Mouse (Mus musculus): ENCODE data around the gene E130309D02Rik. TPM values are rescaled to one million over a fixed set of nuclear protein-coding genes. Genes with fewer than 3 reads are reported as not detected.

E130309D02Rik gene
- total and polyA plus RNA-seq, 3 experiments, result 25.6 to 54.9 (median 36.4) TPM

DNA sequence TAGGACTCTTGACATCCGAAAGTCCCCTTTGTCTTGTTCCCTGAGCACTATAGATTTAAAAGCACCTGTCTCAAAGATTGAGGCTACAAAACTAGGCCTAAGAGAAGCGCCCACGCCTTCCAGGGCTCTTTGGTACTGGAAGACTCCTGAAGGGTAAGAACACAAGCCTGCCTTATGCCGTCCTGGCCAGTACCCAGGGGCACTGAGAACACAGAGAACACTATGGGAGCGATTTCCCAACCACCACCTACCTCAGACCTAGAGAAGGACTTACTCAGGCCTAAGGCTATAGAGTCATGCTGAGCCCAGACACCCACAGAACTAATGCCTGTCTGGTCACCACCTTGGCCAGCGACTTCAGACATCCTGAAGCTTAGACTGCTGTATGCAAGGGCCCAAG is 48.4 kb downstream of the E130309D02Rik start:
- DNase-seq, result no peak

DNA sequence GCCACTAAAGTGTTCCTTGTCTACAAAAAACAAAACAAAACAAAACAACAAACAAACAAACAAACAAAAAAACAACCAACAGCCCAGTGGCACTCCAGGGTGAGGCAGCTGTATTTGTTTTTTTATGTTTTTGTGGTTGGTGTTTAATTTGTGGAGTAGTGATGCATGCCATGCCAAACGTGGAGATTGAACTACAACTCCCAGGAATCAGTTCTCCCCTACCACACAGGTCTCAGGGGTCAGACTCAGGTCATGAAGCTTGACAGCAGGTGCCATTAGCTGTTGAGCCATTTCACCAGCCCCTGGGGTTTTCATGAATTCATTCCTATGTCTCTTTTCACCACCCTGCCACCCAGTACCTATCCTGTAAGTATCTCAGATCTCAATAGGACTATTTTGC is 49.8 kb downstream of the E130309D02Rik start:
- DNase-seq, result no peak

DNA sequence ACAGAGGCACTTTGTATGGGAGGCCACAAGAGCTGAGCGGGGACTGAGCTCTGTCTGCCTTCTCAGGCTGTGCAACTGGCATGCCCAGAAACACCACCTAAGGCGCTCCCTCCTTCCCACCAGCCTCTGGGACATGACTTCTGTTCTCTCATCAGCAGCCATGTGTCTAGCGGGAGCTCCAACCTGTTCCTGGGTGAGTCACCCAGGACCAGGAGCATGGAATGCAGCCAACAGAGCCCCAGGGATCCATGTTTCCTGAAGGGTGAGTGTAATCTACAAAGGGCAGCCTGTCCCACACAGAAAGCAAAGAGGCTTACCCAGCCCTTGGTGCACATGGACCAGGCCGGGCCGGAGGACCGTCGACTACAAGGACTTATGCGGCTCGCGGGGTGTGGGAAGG is 50.5 kb downstream of the E130309D02Rik start:
- DNase-seq, result peak; percentile 54

DNA sequence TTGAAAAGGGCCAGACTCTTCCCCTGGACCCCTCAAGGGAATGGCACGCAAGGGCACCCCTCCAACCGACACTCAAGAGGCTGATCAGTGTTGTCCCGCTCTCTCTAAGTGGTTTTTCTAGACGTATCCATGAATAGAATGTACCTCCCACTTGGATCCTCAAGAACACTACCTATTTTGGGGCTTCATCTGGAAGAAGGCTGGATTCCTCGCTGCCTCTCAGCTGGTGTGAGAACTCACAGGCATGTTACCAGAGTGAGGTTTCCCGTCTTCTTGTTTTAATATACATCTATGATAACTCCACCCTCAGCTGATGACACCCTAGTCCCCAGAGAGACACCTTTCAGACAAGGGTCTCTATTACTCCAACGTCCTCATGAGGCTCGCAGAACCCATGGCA is 53.5 kb downstream of the E130309D02Rik start:
- DNase-seq, result no peak

DNA sequence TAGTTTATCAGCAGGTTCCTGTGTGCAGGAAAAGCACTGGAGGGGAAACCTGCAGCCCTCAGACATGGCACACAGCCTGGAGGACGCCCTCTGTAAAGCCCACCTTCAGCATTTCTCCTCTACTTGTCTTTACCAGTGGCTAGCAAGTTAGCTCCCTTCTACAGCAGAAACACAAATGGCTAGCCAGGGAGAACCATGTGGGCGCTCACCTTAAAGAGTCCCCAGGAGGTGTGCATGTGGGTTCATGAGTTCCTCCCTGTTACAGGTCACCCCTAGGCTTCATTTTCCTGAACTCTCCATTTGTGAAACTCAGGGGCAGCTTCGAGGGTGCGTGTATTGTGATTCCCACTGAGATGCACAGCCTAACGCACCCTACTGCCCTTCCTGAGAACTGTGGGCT is 59.4 kb downstream of the E130309D02Rik start:
- DNase-seq, result no peak

DNA sequence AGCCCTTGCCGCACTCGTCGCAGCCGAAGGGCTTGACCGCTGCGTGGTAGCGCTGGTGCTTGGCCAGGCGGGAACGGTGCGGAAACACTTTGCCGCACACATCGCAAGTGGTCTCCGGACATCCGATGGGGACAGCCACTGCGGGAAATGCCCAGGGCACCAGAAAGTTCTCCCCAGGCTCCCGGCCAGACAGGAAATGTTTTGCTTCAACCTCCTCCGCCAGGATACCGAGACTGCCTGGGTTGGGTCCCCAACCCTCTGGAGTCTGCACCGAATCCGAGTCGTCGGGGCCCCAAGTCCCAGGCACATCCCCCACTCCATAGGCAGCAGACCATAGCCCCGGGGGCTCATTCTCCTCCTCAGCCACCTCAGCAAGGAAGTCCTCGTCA is 60.0 kb downstream of the E130309D02Rik start:
- no peak for DNase-seq

DNA sequence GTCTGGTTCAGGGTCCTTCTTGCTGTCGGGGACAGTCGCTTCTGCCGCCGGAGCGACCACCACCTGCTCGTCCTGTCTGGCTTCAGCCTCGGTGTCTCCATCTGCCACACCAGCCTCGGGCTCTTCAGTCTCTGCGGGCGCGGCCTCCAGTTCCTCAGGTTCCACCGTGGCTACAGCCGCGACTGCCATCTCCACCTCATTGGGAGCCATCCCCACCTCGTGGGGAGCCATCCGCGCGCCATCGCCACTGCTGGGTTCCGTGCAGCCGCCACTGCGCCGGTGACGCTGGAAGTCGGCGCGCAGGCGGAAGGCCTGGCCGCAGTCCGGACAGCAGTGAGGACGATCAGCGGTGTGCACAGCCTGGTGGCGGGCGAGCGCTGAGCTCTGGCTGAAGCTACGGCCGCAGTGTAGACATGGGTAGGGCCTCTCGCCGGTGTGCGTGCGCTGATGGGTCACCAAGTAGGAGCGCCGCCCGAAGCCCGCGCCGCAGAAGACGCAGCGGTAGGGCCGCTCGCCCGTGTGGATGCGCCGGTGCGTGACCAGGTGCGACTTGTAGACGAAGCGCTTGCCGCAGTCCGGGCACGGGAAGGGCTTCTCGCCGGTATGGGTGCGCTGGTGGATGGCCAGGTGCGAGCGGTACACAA is 60.6 kb downstream of the E130309D02Rik start:
- DNase-seq, result no peak

DNA sequence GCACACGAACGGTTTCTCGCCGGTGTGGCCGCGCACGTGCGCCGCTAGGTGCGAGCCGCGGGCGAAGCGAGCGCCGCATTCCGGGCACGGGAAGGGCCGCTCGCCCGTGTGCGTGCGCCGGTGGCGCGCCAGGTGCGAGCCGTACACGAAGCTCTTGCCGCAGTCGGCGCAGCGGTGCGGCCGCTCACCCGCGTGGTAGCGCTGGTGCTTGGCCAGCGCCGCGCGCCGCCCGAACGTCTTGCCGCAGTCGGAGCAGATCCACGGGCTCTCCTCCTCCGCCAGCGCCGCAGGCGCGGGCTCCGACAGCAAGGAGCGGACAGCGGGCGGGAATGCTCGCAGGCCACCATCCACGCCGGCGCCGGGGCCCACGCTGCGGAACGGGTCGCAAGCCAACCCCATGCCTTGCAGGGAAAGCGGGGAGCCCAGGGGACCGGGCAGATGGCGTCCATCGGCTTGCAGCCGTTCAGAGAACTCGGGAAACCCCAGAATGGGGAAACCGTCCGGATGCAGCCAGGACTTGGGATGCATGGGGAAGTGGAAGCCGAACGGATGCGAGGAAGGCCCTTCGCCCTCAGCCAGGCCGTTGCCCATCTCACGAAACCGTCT is 61.2 kb downstream of the E130309D02Rik start:
- DNase-seq, result peak; percentile 23

DNA sequence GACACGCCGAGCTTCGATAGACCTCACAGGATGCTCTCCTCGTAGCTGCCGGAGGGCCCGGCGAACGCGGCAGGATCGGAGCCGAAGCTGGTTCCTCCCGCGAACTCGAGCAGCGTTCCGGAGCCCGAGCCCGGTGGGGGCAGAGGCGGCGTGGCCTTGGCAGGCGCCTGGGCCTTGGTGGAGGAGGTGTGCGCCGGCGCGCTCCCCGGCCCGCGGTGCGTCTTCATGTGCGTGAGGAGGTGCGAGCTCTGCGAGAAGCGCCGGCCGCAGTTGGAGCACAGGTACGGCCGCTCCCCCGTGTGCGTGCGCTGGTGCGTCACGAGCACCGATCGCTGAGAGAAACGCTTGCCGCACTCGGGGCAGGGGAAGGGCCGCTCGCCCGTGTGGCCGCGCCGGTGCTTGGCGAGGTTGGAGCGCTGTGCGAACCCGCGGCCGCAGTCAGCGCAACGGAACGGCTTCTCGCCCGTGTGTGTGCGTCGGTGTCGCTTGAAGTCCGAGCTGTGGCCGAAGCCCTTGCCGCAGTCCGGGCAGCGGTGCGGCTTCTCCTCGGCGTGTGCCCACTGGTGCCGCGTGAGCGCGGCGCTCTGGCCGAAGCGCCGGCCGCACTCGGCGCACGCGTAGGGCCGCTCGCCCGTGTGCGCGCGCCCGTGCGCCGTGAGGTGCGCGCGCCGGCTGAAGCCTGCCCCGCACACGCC is 61.8 kb downstream of the E130309D02Rik start:
- DNase-seq, result peak; percentile 30

DNA sequence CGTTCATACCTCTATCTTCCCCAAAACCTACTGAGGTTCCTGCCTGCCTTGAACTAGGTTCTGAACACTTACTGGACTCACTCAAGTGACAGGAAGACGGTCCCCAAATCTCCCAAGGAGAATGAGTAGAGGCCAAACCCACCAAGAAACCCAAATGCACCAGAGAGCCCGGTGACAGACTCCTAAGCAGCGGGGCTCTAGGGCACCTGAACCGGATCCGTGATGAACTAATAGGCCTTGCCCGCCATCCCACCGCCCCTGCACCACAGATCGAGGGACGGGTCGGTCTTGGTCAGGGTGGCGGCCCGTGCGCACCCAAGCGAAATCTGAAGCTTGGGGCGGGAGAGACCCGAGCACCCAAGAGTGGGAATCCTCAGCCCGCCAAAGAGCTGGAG is 62.4 kb downstream of the E130309D02Rik start:
- no peak for DNase-seq

DNA sequence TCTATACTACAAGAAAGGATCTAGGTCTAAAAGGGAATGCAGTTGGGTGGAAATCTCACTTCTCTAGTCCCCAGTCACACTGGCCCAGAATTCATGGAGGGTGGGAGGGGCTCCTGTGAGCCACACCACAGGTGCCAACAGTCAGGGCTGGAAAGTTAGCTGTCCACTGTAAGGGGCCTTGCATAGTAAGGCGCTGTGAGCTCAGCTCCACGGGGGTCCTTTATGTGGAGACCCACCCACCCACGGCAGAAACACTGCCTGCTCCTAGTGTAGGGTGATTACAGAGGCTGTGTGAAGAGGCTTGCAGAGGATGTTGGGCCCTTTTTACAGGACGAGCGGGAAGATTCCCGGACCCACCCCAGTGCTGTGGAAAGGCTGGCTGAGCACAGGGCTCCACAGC is 63.1 kb downstream of the E130309D02Rik start:
- no peak for DNase-seq

Other genes starting within 250 kb of the E130309D02Rik start
- 10 to 100 TPM; 37.5 to 50.4 TPM for gene Rnf216, start 202.4 kb downstream of the E130309D02Rik start, total RNA-seq (2021)
- 40.3 and 47.6 TPM in 2 replicates for gene Rnf216, start 202.4 kb downstream of the E130309D02Rik start, polyA plus RNA-seq (2012; rRNA removed)
- gene Olfr718-ps1, start 167.8 kb downstream of the E130309D02Rik start, total RNA-seq (2021), result not detected
- not detected in 2 replicates for gene Olfr718-ps1, start 167.8 kb downstream of the E130309D02Rik start, polyA plus RNA-seq (2012; rRNA removed)
- 10 to 100 TPM in 1 of 2 experiments, 1 to 10 TPM in 1; 8.9 to 12.8 TPM for gene Rbak, start 134.6 kb downstream of the E130309D02Rik start, total RNA-seq (2021)
- gene Rbak, start 134.6 kb downstream of the E130309D02Rik start, polyA plus RNA-seq (2012; rRNA removed), result 3.7 and 5.9 TPM in 2 replicates
- gene Spdye4b, start 134.3 kb downstream of the E130309D02Rik start, total RNA-seq (2021), result not detected
- not detected in 2 replicates for gene Spdye4b, start 134.3 kb downstream of the E130309D02Rik start, polyA plus RNA-seq (2012; rRNA removed)
- gene Spdye4a, start 88.5 kb downstream of the E130309D02Rik start, total RNA-seq (2021), result not detected
- not detected in 2 replicates for gene Spdye4a, start 88.5 kb downstream of the E130309D02Rik start, polyA plus RNA-seq (2012; rRNA removed)
- gene Zfp12, start 80.2 kb downstream of the E130309D02Rik start, total RNA-seq (2021), result 10 to 100 TPM; 19.5 to 21.4 TPM
- 9.1 and 10.1 TPM in 2 replicates for gene Zfp12, start 80.2 kb downstream of the E130309D02Rik start, polyA plus RNA-seq (2012; rRNA removed)
- 1 to 10 TPM; 4.6 to 9.8 TPM for gene Zfp316, start 45.3 kb downstream of the E130309D02Rik start, total RNA-seq (2021)
- gene Zfp316, start 45.3 kb downstream of the E130309D02Rik start, polyA plus RNA-seq (2012; rRNA removed), result 21.0 and 25.5 TPM in 2 replicates
- under 1 TPM; 0.17 to 0.31 TPM for gene Zfp853, start 21.7 kb downstream of the E130309D02Rik start, total RNA-seq (2021)
- 1.1 and 1.6 TPM in 2 replicates for gene Zfp853, start 21.7 kb downstream of the E130309D02Rik start, polyA plus RNA-seq (2012; rRNA removed)
- gene Zdhhc4, start 13.9 kb upstream of the E130309D02Rik start, total RNA-seq (2021), result 10 to 100 TPM; 52.8 to 60.8 TPM
- 95.2 and 110 TPM in 2 replicates for gene Zdhhc4, start 13.9 kb upstream of the E130309D02Rik start, polyA plus RNA-seq (2012; rRNA removed)
- under 1 TPM; 0.24 to 0.29 TPM for gene Grid2ip, start 42.0 kb upstream of the E130309D02Rik start, total RNA-seq (2021)
- 0.40 and 1.1 TPM in 2 replicates for gene Grid2ip, start 42.0 kb upstream of the E130309D02Rik start, polyA plus RNA-seq (2012; rRNA removed)
- 100 to 1,000 TPM in 1 of 2 experiments, 10 to 100 TPM in 1; 96.0 to 107 TPM for gene Kdelr2, start 88.5 kb upstream of the E130309D02Rik start, total RNA-seq (2021)
- gene Kdelr2, start 88.5 kb upstream of the E130309D02Rik start, polyA plus RNA-seq (2012; rRNA removed), result 101 and 109 TPM in 2 replicates
- gene Daglb, start 149.2 kb upstream of the E130309D02Rik start, total RNA-seq (2021), result 10 to 100 TPM; 19.0 to 19.4 TPM
- gene Daglb, start 149.2 kb upstream of the E130309D02Rik start, polyA plus RNA-seq (2012; rRNA removed), result 29.3 and 33.0 TPM in 2 replicates
- gene Rac1, start 212.7 kb upstream of the E130309D02Rik start, total RNA-seq (2021), result 100 to 1,000 TPM; 349 to 359 TPM
- 76.1 and 98.1 TPM in 2 replicates for gene Rac1, start 212.7 kb upstream of the E130309D02Rik start, polyA plus RNA-seq (2012; rRNA removed)